Comparison of ENCODE assay signal across 30 mouse cellular contexts in genomic region chr4:129797985-129798384, GRCm38 (mm10). TPM values are rescaled to one million over a fixed set of nuclear protein-coding genes. Genes with fewer than 3 reads are reported as not detected.
DNase-seq lines count a peak whose midpoint lies in the region; ATAC-seq and TF ChIP-seq lines count a peak whose summit lies in the region.
"Had no signal": no experiment of that assay in that cellular context is flagged by ENCODE, and none has a peak within 500 bp of the region (broad histone marks: within the 10 kb centered on the region; RNA-seq: fewer than 3 reads in every experiment).

No protein-coding gene starts in this region.

- no peaks in the 10 kb centered on the region for H3K9me3 ChIP-seq in ES-Bruce4 (replicated peaks; ENCODE audit: control insufficient read depth, insufficient read depth, low read length, poor library complexity, severe bottlenecking)
- no peaks in the 10 kb centered on the region for H3K9me3 ChIP-seq in embryonic facial prominence, embryonic 11.5 days (replicated peaks; ENCODE audit: control insufficient read depth, low read length)
- H3K9me3 ChIP-seq: forebrain, embryonic 15.5 days; heart, embryonic 12.5 days; hindbrain, embryonic 10.5 days; neural tube, embryonic 13.5 days; stomach, embryonic 15.5 days had no signal

- ATAC-seq in embryonic facial prominence, embryonic 11.5 days (replicated peaks; ENCODE audit: insufficient number of reproducible peaks, low FRiP score, low TSS enrichment, low read depth) = no peak
- ATAC-seq: CD4-positive, CD25-positive, alpha-beta regulatory T cell, adult 4 months; forebrain, embryonic 15.5 days; hindbrain, postnatal 0 days; intestine, embryonic 16.5 days; midbrain, embryonic 16.5 days had no signal

- no peak overlapping the region for H3K27ac ChIP-seq in kidney, adult 2 months (ENCODE audit: insufficient read depth, low read depth, low read length)
- H3K27ac ChIP-seq in ES-Bruce4 (ENCODE audit: insufficient read depth, low read length) = 0 out of 2 replicates have a peak overlapping the region, but pooled peaks have one; percentile 15
- H3K27ac ChIP-seq in embryonic facial prominence, embryonic 11.5 days (replicated peaks; ENCODE audit: low read depth, low read length) = no peak overlapping the region
- H3K27ac ChIP-seq: forebrain, embryonic 15.5 days; hindbrain, embryonic 10.5 days; hindbrain, postnatal 0 days; liver, embryonic 14.5 days; neural tube, embryonic 13.5 days; stomach, embryonic 15.5 days had no signal

- no peak overlapping the region for H3K4me2 ChIP-seq in embryonic facial prominence, embryonic 11.5 days (ENCODE audit: low read depth, low read length)
- H3K4me2 ChIP-seq: forebrain, embryonic 15.5 days; heart, embryonic 12.5 days; neural tube, embryonic 13.5 days; stomach, embryonic 15.5 days had no signal

- DNase-seq in kidney, adult 2 months = peak; percentile 44
- no peak for DNase-seq in kidney, adult 9 months
- DNase-seq in embryonic facial prominence, embryonic 11.5 days (ENCODE audit: low spot score) = peak; percentile 42
- peak; percentile 32 to 40 for DNase-seq in kidney, postnatal 36 days
- DNase-seq in right cerebral cortex, postnatal 36 days (ENCODE audit: low spot score in 2 of 2) = no peak
- DNase-seq in layer of hippocampus, adult 9-10 months (ENCODE audit: low spot score) = no peak
- DNase-seq in c-Kit-positive CD71-positive TER-119-positive erythroid progenitor cells, embryonic 14.5 days (ENCODE audit: low spot score) = no peak
- DNase-seq: adrenal gland, postnatal 10 days; cerebellum, adult 2 months; cerebellum, postnatal 25 days; embryo, embryonic 11 days; gastrocnemius, postnatal 14 days; heart, adult 18-20 months; heart, postnatal 10 days; retina, postnatal 1 day; right cerebral cortex, postnatal 4 days; thymus, adult 18-20 months; thymus, postnatal 4 days had no signal

- no peak for TF ChIP-seq CTCF in kidney, adult 2 months (conservative IDR thresholded peaks at IDR 0.05; ENCODE audit: insufficient read depth, insufficient read length, low read depth, low read length)
- TF ChIP-seq CTCF in ES-Bruce4 (IDR thresholded peaks at IDR 0.05; ENCODE audit: low read depth, low read length) = no peak

- no peaks in the 10 kb centered on the region for H3K27me3 ChIP-seq in kidney, adult 2 months (replicated peaks; ENCODE audit: control insufficient read depth, insufficient read depth, low read length)
- H3K27me3 ChIP-seq in ES-Bruce4 (ENCODE audit: control insufficient read depth, insufficient read depth, low read length, poor library complexity, severe bottlenecking) = no peaks in the 10 kb centered on the region
- H3K27me3 ChIP-seq in embryonic facial prominence, embryonic 11.5 days (ENCODE audit: control insufficient read depth, insufficient read depth, low read length) = no peaks in the 10 kb centered on the region
- H3K27me3 ChIP-seq: forebrain, embryonic 15.5 days; heart, embryonic 12.5 days; stomach, embryonic 15.5 days had no signal

- H3K36me3 ChIP-seq in kidney, adult 2 months (ENCODE audit: control insufficient read depth, insufficient read depth, low read length) = no peaks in the 10 kb centered on the region
- H3K36me3 ChIP-seq in ES-Bruce4 (ENCODE audit: control insufficient read depth, insufficient read depth, low read length, poor library complexity, severe bottlenecking) = no peaks in the 10 kb centered on the region
- no peaks in the 10 kb centered on the region for H3K36me3 ChIP-seq in embryonic facial prominence, embryonic 11.5 days (replicated peaks; ENCODE audit: control insufficient read depth, insufficient read depth, low read depth, low read length)
- H3K36me3 ChIP-seq: forebrain, embryonic 15.5 days; heart, embryonic 12.5 days; hindbrain, embryonic 10.5 days; neural tube, embryonic 13.5 days; stomach, embryonic 15.5 days had no signal

- H3K4me1 ChIP-seq in kidney, adult 2 months (ENCODE audit: control insufficient read depth, insufficient read depth, low read length) = no peaks in the 10 kb centered on the region; the same call in 1 of the 2 replicates
- peaks cover 3% of the 10 kb centered on the region for H3K4me1 ChIP-seq in ES-Bruce4 (ENCODE audit: control insufficient read depth, insufficient read depth, low read length)
- H3K4me1 ChIP-seq in embryonic facial prominence, embryonic 11.5 days (ENCODE audit: control insufficient read depth, insufficient read depth, low read length) = peaks cover 3% of the 10 kb centered on the region; the same call in 1 of the 2 replicates

- no peak for TF ChIP-seq EP300 in ES-Bruce4 (IDR thresholded peaks at IDR 0.05; ENCODE audit: insufficient read depth, low read depth, low read length)

- 60% methylated on average over 5 of the region's 5 CpGs for WGBS in kidney, adult 2 months
- WGBS in embryonic facial prominence, embryonic 11.5 days = 25% methylated on average over 5 of the region's 5 CpGs

- H3K4me3 ChIP-seq in kidney, adult 2 months (ENCODE audit: insufficient read depth, low read depth, low read length) = no peak overlapping the region
- no peak overlapping the region for H3K4me3 ChIP-seq in ES-Bruce4 (ENCODE audit: low read depth, low read length)
- no peak overlapping the region for H3K4me3 ChIP-seq in embryonic facial prominence, embryonic 11.5 days (ENCODE audit: low read depth, low read length)
- H3K4me3 ChIP-seq: forebrain, embryonic 15.5 days; heart, embryonic 12.5 days; hindbrain, embryonic 10.5 days; myocyte; neural tube, embryonic 13.5 days; stomach, embryonic 15.5 days had no signal

- TF ChIP-seq POLR2A in kidney, adult 2 months (IDR thresholded peaks at IDR 0.05; ENCODE audit: low read depth, low read length) = no peak
- no peak for TF ChIP-seq POLR2A in ES-Bruce4 (IDR thresholded peaks at IDR 0.05; ENCODE audit: insufficient read depth, low read length)

- H3K9ac ChIP-seq in ES-Bruce4 (ENCODE audit: low read depth, poor library complexity, severe bottlenecking) = no peak overlapping the region
- H3K9ac ChIP-seq in embryonic facial prominence, embryonic 11.5 days (replicated peaks; ENCODE audit: low read length) = no peak overlapping the region
- H3K9ac ChIP-seq: forebrain, embryonic 15.5 days; heart, embryonic 12.5 days; liver, embryonic 14.5 days; neural tube, embryonic 13.5 days; stomach, embryonic 15.5 days had no signal

RNA-seq across cellular contexts. Expression of gene Ptp4a2, which starts 13.0 kb away (rescaled TPM):
- polyA plus RNA-seq in kidney, adult 2 months (2012; rRNA removed) = 29.9 and 41.5 TPM in 2 replicates
- polyA plus RNA-seq in ES-Bruce4 (2011; ENCODE audit: insufficient read depth, insufficient read length, low read depth, missing spikeins) = 407 and 414 TPM in 2 replicates
- polyA plus RNA-seq in embryonic facial prominence, embryonic 11.5 days (2014; fragmentation: Nextera tagmentation; extraction: Ambion mirVana) = 325 and 376 TPM in 2 replicates

RNA-seq across cellular contexts. Expression of gene Khdrbs1, which starts 55.9 kb away (rescaled TPM):
- polyA plus RNA-seq in kidney, adult 2 months (2012; rRNA removed) = 16.0 TPM in 2 replicates
- polyA plus RNA-seq in ES-Bruce4 (2011; ENCODE audit: insufficient read depth, insufficient read length, low read depth, missing spikeins) = 179 and 182 TPM in 2 replicates
- polyA plus RNA-seq in embryonic facial prominence, embryonic 11.5 days (2014; fragmentation: Nextera tagmentation; extraction: Ambion mirVana) = 175 and 193 TPM in 2 replicates

Comparison
In these comparisons a context has a peak if more than half of its experiments do, and no peak if none do; other contexts are left out.
1. DNase-seq: peak in kidney, adult 2 months (single experiment), embryonic facial prominence, embryonic 11.5 days (single experiment) and kidney, postnatal 36 days (2 of 2); none in kidney, adult 9 months (single experiment), right cerebral cortex, postnatal 36 days (0 of 2), layer of hippocampus, adult 9-10 months (single experiment) and c-Kit-positive CD71-positive TER-119-positive erythroid progenitor cells, embryonic 14.5 days (single experiment).
2. RNA of gene Khdrbs1, which starts 55.9 kb away (polyA plus RNA-seq): 175 to 193 TPM in embryonic facial prominence, embryonic 11.5 days and 179 to 182 TPM in ES-Bruce4; 16.0 TPM in kidney, adult 2 months; every median in the first group is over 10 times any median in the second.